Comparison of ENCODE assay signal across 19 mouse cellular contexts in genomic region chr19:53575296-53576010, GRCm38 (mm10). TPM values are rescaled to one million over a fixed set of nuclear protein-coding genes. Genes with fewer than 3 reads are reported as not detected.
DNase-seq lines count a peak whose midpoint lies in the region; ATAC-seq and TF ChIP-seq lines count a peak whose summit lies in the region.
"Had no signal": no experiment of that assay in that cellular context is flagged by ENCODE, and none has a peak within 500 bp of the region (broad histone marks: within the 10 kb centered on the region; RNA-seq: fewer than 3 reads in every experiment).

No protein-coding gene starts in this region.

- 80% methylated on average over 4 of the region's 4 CpGs for WGBS in intestine, embryonic 14.5 days
- 78% methylated on average over 4 of the region's 4 CpGs for WGBS in intestine, embryonic 16.5 days
- 72% methylated on average over 4 of the region's 4 CpGs for WGBS in lung, postnatal 0 days
- WGBS in heart, postnatal 0 days, result 37% methylated on average over 4 of the region's 4 CpGs

- peak; percentile 80 for DNase-seq in heart, adult 11 months
- DNase-seq in heart, postnatal 4 days, result no peak
- DNase-seq in intestine, embryonic 14.5 days (ENCODE audit: low spot score), result peak; percentile 48
- DNase-seq in lung, postnatal 0 days (ENCODE audit: low spot score), result no peak
- DNase-seq in lung, postnatal 14 days, result no peak
- DNase-seq in heart, postnatal 0 days (ENCODE audit: low spot score), result no peak
- DNase-seq in urinary bladder, adult 18-20 months (ENCODE audit: low spot score in 2 of 2), result no peak
- DNase-seq: adrenal gland, postnatal 10 days; cerebellum, adult 18-20 months; cerebellum, postnatal 36 days; kidney, postnatal 14 days; right cerebral cortex, postnatal 14 days had no signal

- no peak for TF ChIP-seq CTCF in lung, postnatal 0 days (IDR thresholded peaks at IDR 0.05)
- TF ChIP-seq CTCF in heart, postnatal 0 days (IDR thresholded peaks at IDR 0.05; ENCODE audit: low read depth), result no peak

- H3K4me1 ChIP-seq in intestine, embryonic 14.5 days (replicated peaks; ENCODE audit: control insufficient read depth, insufficient read depth, low read length), result peaks cover 4% of the 10 kb centered on the region; the same call in 1 of the 2 replicates
- H3K4me1 ChIP-seq in intestine, embryonic 16.5 days (ENCODE audit: control insufficient read depth, insufficient read depth, low read length), result 0 out of 2 replicates have a peak, but pooled peaks cover 4% of the 10 kb centered on the region
- no peaks in the 10 kb centered on the region for H3K4me1 ChIP-seq in lung, postnatal 0 days (ENCODE audit: insufficient read depth, low read depth, low read length)
- peaks cover 33% of the 10 kb centered on the region; the same call in 1 of the 2 replicates for H3K4me1 ChIP-seq in heart, postnatal 0 days (ENCODE audit: control insufficient read depth, insufficient read depth)
- H3K4me1 ChIP-seq: forebrain, embryonic 15.5 days had no signal

- no peak overlapping the region for H3K27ac ChIP-seq in intestine, embryonic 14.5 days (ENCODE audit: low read depth)
- no peak overlapping the region for H3K27ac ChIP-seq in intestine, embryonic 16.5 days (ENCODE audit: low read length)
- H3K27ac ChIP-seq in lung, postnatal 0 days (ENCODE audit: low read length), result no peak overlapping the region
- peak overlapping the region; percentile 68 for H3K27ac ChIP-seq in heart, postnatal 0 days (ENCODE audit: low read depth)
- H3K27ac ChIP-seq: embryonic facial prominence, embryonic 10.5 days; forebrain, embryonic 15.5 days; hindbrain, embryonic 13.5 days; intestine, embryonic 15.5 days; liver, embryonic 15.5 days had no signal

- TF ChIP-seq EP300 in lung, postnatal 0 days (IDR thresholded peaks at IDR 0.05), result no peak
- no peak for TF ChIP-seq EP300 in heart, postnatal 0 days (IDR thresholded peaks at IDR 0.05; ENCODE audit: low read depth)

- no peaks in the 10 kb centered on the region for H3K36me3 ChIP-seq in intestine, embryonic 14.5 days (ENCODE audit: control insufficient read depth, insufficient read depth, low read length)
- H3K36me3 ChIP-seq in intestine, embryonic 16.5 days (ENCODE audit: control insufficient read depth, insufficient read depth, low read length), result no peaks in the 10 kb centered on the region
- H3K36me3 ChIP-seq in lung, postnatal 0 days (ENCODE audit: insufficient read depth, low read length), result no peaks in the 10 kb centered on the region
- no peaks in the 10 kb centered on the region for H3K36me3 ChIP-seq in heart, postnatal 0 days (replicated peaks; ENCODE audit: control insufficient read depth, insufficient read depth, low read length)
- H3K36me3 ChIP-seq: embryonic facial prominence, embryonic 10.5 days; forebrain, embryonic 15.5 days; hindbrain, embryonic 13.5 days; intestine, embryonic 15.5 days; liver, embryonic 15.5 days had no signal

- no peak overlapping the region for H3K4me2 ChIP-seq in intestine, embryonic 14.5 days (ENCODE audit: low read length)
- H3K4me2 ChIP-seq in intestine, embryonic 16.5 days (ENCODE audit: low read depth, low read length), result no peak overlapping the region
- H3K4me2 ChIP-seq in lung, postnatal 0 days (replicated peaks; ENCODE audit: low read depth, low read length), result no peak overlapping the region; the same call in 1 of the 2 replicates
- peak overlapping the region; percentile 44; the same call in 1 of the 2 replicates for H3K4me2 ChIP-seq in heart, postnatal 0 days (ENCODE audit: low read depth, low read length)
- H3K4me2 ChIP-seq: forebrain, embryonic 15.5 days; hindbrain, embryonic 13.5 days; intestine, embryonic 15.5 days; liver, embryonic 15.5 days had no signal

- no peak for ATAC-seq in intestine, embryonic 14.5 days (replicated peaks; ENCODE audit: low FRiP score, low TSS enrichment, low read depth)
- ATAC-seq in intestine, embryonic 16.5 days, result no peak
- peak; percentile 8; the same call in 1 of the 2 replicates for ATAC-seq in lung, postnatal 0 days
- 0 out of 2 replicates have a peak, but pooled peaks have one; percentile 30 for ATAC-seq in heart, postnatal 0 days (ENCODE audit: insufficient read depth, low read depth)
- ATAC-seq: forebrain, embryonic 15.5 days; intestine, embryonic 15.5 days had no signal

- H3K9me3 ChIP-seq in intestine, embryonic 14.5 days (ENCODE audit: control insufficient read depth, low read length), result no peaks in the 10 kb centered on the region
- H3K9me3 ChIP-seq in intestine, embryonic 16.5 days (ENCODE audit: control insufficient read depth, low read length), result no peaks in the 10 kb centered on the region
- no peaks in the 10 kb centered on the region for H3K9me3 ChIP-seq in lung, postnatal 0 days (ENCODE audit: low read length)
- no peaks in the 10 kb centered on the region for H3K9me3 ChIP-seq in heart, postnatal 0 days (replicated peaks; ENCODE audit: control insufficient read depth, low read length)
- H3K9me3 ChIP-seq: embryonic facial prominence, embryonic 10.5 days; forebrain, embryonic 15.5 days; hindbrain, embryonic 13.5 days; intestine, embryonic 15.5 days; liver, embryonic 15.5 days had no signal

- no peak overlapping the region for H3K9ac ChIP-seq in intestine, embryonic 14.5 days (ENCODE audit: low read length)
- no peak overlapping the region for H3K9ac ChIP-seq in intestine, embryonic 16.5 days (ENCODE audit: low read depth, low read length)
- no peak overlapping the region for H3K9ac ChIP-seq in lung, postnatal 0 days (replicated peaks; ENCODE audit: low read depth)
- no peak overlapping the region for H3K9ac ChIP-seq in heart, postnatal 0 days (replicated peaks; ENCODE audit: low read depth, low read length)
- H3K9ac ChIP-seq: forebrain, embryonic 15.5 days; hindbrain, embryonic 13.5 days; intestine, embryonic 15.5 days; liver, embryonic 15.5 days had no signal

- H3K4me3 ChIP-seq in intestine, embryonic 14.5 days (ENCODE audit: low read depth, low read length), result no peak overlapping the region
- H3K4me3 ChIP-seq in intestine, embryonic 16.5 days (ENCODE audit: low read length), result no peak overlapping the region
- H3K4me3 ChIP-seq in lung, postnatal 0 days (ENCODE audit: low read depth, low read length), result no peak overlapping the region
- 0 out of 2 replicates have a peak overlapping the region, but pooled peaks have one; percentile 1 for H3K4me3 ChIP-seq in heart, postnatal 0 days (ENCODE audit: low read depth, low read length)
- H3K4me3 ChIP-seq: embryonic facial prominence, embryonic 10.5 days; forebrain, embryonic 15.5 days; hindbrain, embryonic 13.5 days; intestine, embryonic 15.5 days; liver, embryonic 15.5 days had no signal

- H3K27me3 ChIP-seq in intestine, embryonic 14.5 days (replicated peaks; ENCODE audit: control insufficient read depth, insufficient read depth, low read length), result no peaks in the 10 kb centered on the region
- H3K27me3 ChIP-seq in intestine, embryonic 16.5 days (replicated peaks; ENCODE audit: control insufficient read depth, insufficient read depth, low read length), result no peaks in the 10 kb centered on the region
- no peaks in the 10 kb centered on the region for H3K27me3 ChIP-seq in lung, postnatal 0 days (replicated peaks; ENCODE audit: insufficient read depth, low read length)
- H3K27me3 ChIP-seq in heart, postnatal 0 days (ENCODE audit: control insufficient read depth, insufficient read depth, low read length), result no peaks in the 10 kb centered on the region
- H3K27me3 ChIP-seq: CH12.LX; forebrain, embryonic 15.5 days; hindbrain, embryonic 13.5 days; intestine, embryonic 15.5 days; liver, embryonic 15.5 days had no signal

RNA-seq across cellular contexts. Expression of gene Nutf2-ps1, which starts 13.4 kb away (rescaled TPM):
- total RNA-seq in heart, postnatal 4 days (2021), result 100 to 1,000 TPM; 124 to 126 TPM
- polyA plus RNA-seq in intestine, embryonic 14.5 days (2014; fragmentation: Nextera tagmentation; extraction: Ambion mirVana), result 356 and 368 TPM in 2 replicates
- polyA plus RNA-seq in intestine, embryonic 16.5 days (2015; fragmentation: Nextera tagmentation; extraction: Ambion mirVana), result 299 and 330 TPM in 2 replicates
- 121 and 134 TPM in 2 replicates for polyA plus RNA-seq in lung, postnatal 0 days (2015; fragmentation: Nextera tagmentation; extraction: Ambion mirVana)
- 120 and 143 TPM in 2 replicates for total RNA-seq in heart, postnatal 0 days (2014; rRNA removed; ENCODE audit: low replicate concordance)
- 209 and 216 TPM in 2 replicates for polyA plus RNA-seq in heart, postnatal 0 days (2015; fragmentation: Nextera tagmentation; extraction: Ambion mirVana)

RNA-seq across cellular contexts. Expression of gene Smc3, which starts 24.7 kb away (rescaled TPM):
- total RNA-seq in heart, postnatal 4 days (2021), result 10 to 100 TPM; 33.2 to 34.2 TPM
- polyA plus RNA-seq in intestine, embryonic 14.5 days (2014; fragmentation: Nextera tagmentation; extraction: Ambion mirVana), result 65.6 and 75.1 TPM in 2 replicates
- polyA plus RNA-seq in intestine, embryonic 16.5 days (2015; fragmentation: Nextera tagmentation; extraction: Ambion mirVana), result 43.9 and 50.8 TPM in 2 replicates
- 32.8 and 34.8 TPM in 2 replicates for polyA plus RNA-seq in lung, postnatal 0 days (2015; fragmentation: Nextera tagmentation; extraction: Ambion mirVana)
- 8.3 and 19.5 TPM in 2 replicates for total RNA-seq in heart, postnatal 0 days (2014; rRNA removed; ENCODE audit: low replicate concordance)
- 24.1 and 25.3 TPM in 2 replicates for polyA plus RNA-seq in heart, postnatal 0 days (2015; fragmentation: Nextera tagmentation; extraction: Ambion mirVana)

RNA-seq across cellular contexts. Expression of gene Dusp5, which starts 46.5 kb away (rescaled TPM):
- total RNA-seq in heart, postnatal 4 days (2021), result 10 to 100 TPM; 18.7 to 20.7 TPM
- polyA plus RNA-seq in intestine, embryonic 14.5 days (2014; fragmentation: Nextera tagmentation; extraction: Ambion mirVana), result 5.8 and 7.3 TPM in 2 replicates
- polyA plus RNA-seq in intestine, embryonic 16.5 days (2015; fragmentation: Nextera tagmentation; extraction: Ambion mirVana), result 7.9 and 11.0 TPM in 2 replicates
- polyA plus RNA-seq in lung, postnatal 0 days (2015; fragmentation: Nextera tagmentation; extraction: Ambion mirVana), result 10.6 and 10.9 TPM in 2 replicates
- 15.9 and 20.8 TPM in 2 replicates for total RNA-seq in heart, postnatal 0 days (2014; rRNA removed; ENCODE audit: low replicate concordance)
- 8.0 and 9.6 TPM in 2 replicates for polyA plus RNA-seq in heart, postnatal 0 days (2015; fragmentation: Nextera tagmentation; extraction: Ambion mirVana)

Comparison
In these comparisons a context has a peak if more than half of its experiments do, and no peak if none do; other contexts are left out.
1. DNase-seq: peak in heart, adult 11 months (single experiment) and intestine, embryonic 14.5 days (single experiment); none in heart, postnatal 4 days (single experiment), lung, postnatal 0 days (single experiment), lung, postnatal 14 days (single experiment), heart, postnatal 0 days (single experiment) and urinary bladder, adult 18-20 months (0 of 2).
2. ATAC-seq: peak in lung, postnatal 0 days (single experiment) and heart, postnatal 0 days (single experiment); none in intestine, embryonic 14.5 days (single experiment) and intestine, embryonic 16.5 days (single experiment).